Mouse (Mus musculus) brain, embryonic 14.5 days (tissue): ENCODE measurements around the gene Opcml.

ENCODE experiments used
- CTCF ChIP-seq: fragments of 200-500 bp; IDR thresholded peaks from 2 replicates; pipeline ENCODE4 v1.5.1; 2012; ENCODE audit warnings: inconsistent platforms, mild to moderate bottlenecking, moderate library complexity, borderline replicate concordance; ENCODE audit not compliant: insufficient read depth, insufficient read length; ENCODE audit errors: extremely low read depth
- POLR2A ChIP-seq: fragments of 200-500 bp; IDR thresholded peaks from 2 replicates; pipeline ENCODE4 v1.6.1; 2012; ENCODE audit warnings: mild to moderate bottlenecking, inconsistent platforms, borderline replicate concordance; ENCODE audit not compliant: poor library complexity, insufficient read depth, insufficient read length, severe bottlenecking; ENCODE audit errors: extremely low read depth

DNA sequence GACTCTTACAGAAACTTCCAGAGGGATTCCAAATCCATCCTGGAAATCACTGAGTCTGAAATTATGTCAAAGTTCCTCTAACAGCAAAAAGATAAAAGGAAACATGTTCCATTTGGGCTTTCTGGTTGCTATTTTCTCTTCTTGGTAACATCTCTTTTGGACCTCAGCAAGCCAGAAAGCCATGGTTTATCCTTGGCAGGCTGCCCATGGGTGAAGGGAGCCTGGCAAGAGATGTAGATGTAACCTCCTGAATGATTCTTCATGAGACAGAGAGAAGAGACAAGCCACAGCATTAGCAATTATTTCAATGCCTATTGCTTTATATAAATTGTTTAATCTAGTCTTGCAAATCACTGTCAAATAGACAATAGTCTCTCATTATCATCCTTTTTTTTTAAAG is 274.6 kb downstream of the Opcml start:
- TF ChIP-seq CTCF, result no peak
- no peak for TF ChIP-seq POLR2A
